Mouse (Mus musculus): Measurements from ENCODE around the gene Uvrag. TPM values are rescaled to one million over a fixed set of nuclear protein-coding genes. Genes with fewer than 3 reads are reported as not detected.

Gene Uvrag
- total RNA-seq, 2 experiments from 2014 or later, result 10.5 to 15.6 TPM

DNA sequence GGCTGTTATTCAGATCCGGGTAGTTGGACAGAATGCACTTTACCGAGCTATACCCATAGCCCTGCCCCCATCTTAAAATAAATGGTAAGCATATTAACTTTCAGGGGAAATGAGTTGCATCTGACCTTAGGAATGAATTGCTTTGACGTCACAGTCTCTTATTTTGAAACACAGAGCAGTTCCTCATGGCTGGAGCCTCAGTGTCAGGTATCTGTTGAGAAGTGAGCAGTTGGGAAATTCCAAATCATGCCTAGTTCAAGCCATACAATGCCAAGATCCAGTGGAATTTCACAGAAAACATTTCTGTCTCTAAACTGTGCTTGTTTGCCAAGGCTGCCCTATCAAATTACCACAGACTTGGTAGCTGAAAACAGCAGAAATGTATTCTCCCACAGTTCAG is 2.3 kb upstream of the Uvrag start:
- ATAC-seq (replicated peaks; ENCODE audit: low FRiP score, poor library complexity, severe bottlenecking), result no peak

DNA sequence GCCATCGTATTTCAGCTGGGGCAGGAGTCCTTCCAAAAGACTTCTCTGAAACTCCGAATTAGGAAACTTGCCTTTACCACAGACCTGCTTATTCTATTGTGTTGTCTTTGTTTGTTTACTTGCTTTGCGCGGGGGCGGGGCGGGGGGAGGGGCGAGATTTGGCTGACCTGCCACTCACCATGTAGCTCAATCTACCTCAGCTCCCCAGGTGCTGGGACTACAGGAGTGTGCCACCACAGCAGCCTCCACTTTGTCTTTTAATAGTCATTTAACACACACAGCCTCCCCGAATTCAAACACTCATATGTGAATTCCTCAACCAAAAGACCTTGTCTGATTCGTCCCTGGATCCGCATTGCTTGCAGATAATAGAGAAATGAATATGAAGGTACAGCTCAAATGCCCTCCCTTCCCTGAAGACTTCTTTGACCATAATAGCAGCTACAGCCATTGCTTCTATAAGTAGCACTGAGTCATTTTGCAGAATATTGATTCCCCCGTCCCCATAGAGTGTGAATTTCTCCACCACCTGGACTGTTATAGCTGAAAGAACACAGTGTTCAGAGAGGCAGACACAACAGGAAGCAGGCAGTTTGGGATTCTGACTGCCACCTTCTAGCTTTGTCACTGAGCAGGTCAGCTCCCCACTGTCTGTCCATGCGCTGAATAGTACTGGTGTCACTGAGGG is 1.1 kb upstream of the Uvrag start:
- no peak for ATAC-seq (replicated peaks; ENCODE audit: low FRiP score, poor library complexity, severe bottlenecking)

DNA sequence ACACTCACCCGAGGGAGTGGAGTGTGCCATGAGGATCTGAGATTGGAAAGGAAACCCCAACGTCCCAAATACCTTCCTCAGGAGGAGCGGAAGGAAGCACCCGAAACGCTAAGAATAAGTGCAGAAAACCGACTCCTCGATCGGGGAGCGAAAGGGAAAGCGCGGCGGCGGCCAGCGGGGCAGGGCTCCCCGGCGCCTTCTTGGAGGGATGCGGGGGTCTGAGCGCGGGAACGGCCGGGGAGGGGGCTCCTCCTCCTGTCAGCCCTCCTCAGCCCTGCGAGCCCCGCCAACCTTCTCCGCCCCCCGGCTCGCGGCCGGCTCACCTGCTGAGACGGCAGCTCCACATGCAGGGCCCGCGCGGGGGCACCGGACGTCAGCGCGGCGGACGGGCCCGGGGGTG is 430 bp downstream of the Uvrag start:
- no peak for ATAC-seq (replicated peaks; ENCODE audit: low FRiP score, poor library complexity, severe bottlenecking)

- no peak for ATAC-seq (replicated peaks; ENCODE audit: low FRiP score, poor library complexity, severe bottlenecking)
These were observed 975 bp downstream of the Uvrag start for GRCm38 (mm10) chr7:99139841-99140491.

- no peak for ATAC-seq (replicated peaks; ENCODE audit: low FRiP score, poor library complexity, severe bottlenecking)
These were observed 3.4 kb downstream of the Uvrag start for GRCm38 (mm10) chr7:99137541-99137940.

DNA sequence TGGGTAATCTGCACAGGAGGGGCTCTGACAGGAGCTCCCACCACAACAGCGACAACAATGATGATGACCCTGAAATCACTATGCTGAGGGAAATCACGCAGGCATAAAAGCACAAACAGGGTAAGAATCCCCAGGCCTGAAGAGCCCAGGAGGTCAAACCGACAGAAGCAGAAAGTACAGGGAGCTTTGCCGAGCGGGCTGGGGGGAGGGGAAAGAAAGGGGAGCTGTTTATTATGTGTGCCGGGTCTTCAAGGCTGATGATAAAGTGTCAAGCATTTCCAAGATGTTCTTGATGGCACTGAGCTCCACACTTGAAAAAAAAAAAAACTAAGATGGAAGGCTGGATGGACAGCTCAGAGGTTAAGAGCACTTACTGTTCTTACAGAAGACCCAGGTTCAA is 4.2 kb downstream of the Uvrag start:
- no peak for ATAC-seq (replicated peaks; ENCODE audit: low FRiP score, poor library complexity, severe bottlenecking)

DNA sequence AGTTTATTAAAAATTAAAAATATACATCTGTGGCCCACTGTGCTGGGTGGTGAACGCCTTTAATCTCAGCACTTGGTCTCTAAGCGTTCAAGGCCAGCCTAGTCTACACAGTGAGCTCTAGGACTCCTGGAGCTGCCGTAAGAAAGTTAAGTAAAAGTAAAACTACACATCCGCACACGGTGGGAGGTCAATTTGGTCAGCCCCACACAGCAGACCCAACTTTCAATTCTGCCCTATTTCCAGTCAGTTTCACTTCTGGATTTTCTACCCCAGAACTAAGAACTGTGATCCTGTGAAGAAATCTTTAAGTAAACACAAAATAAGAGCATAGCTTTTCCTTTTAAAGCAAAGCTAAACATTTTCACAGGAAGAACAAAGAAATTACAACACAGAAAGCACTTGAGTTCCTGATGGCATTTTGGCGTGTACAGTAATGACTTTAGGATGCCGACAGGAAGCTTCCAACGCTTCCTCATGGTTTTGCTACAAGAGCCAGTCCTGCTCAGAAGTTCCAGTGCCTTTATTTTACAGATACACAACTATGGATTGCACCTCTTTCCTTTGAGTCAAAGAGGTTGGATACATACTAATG is 7.0 kb downstream of the Uvrag start:
- no peak for ATAC-seq (replicated peaks; ENCODE audit: low FRiP score, poor library complexity, severe bottlenecking)

DNA sequence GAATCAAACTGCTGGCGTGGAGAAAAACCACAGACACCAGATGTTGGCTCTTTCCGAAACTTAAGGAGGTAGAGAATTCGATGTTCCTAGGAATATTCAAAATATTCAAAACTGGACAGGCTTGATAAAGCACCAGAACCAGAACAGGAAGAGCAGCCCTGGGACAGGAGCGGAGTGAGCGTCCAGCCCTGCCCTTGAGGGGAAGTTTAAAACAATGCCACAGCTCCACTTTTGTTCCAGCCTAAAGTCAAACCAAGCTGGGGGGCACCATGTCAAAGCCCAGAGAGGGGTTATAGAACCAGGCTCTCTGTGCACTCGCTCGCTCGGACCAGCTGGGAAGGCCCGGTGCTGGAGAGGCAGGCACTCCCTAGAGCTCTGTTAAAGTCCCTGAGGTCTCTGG is 8.3 kb downstream of the Uvrag start:
- ATAC-seq (replicated peaks; ENCODE audit: low FRiP score, poor library complexity, severe bottlenecking), result no peak

GRCm38 (mm10) chr7:99131819-99132353 is 9.1 kb downstream of the Uvrag start:
- ATAC-seq (replicated peaks; ENCODE audit: low FRiP score, poor library complexity, severe bottlenecking), result no peak

GRCm38 (mm10) chr7:99128965-99129364 is 12.0 kb downstream of the Uvrag start:
- no peak for ATAC-seq (replicated peaks; ENCODE audit: low FRiP score, poor library complexity, severe bottlenecking)

GRCm38 (mm10) chr7:99128020-99128950 is 12.7 kb downstream of the Uvrag start:
- ATAC-seq (replicated peaks; ENCODE audit: low FRiP score, poor library complexity, severe bottlenecking), result no peak

GRCm38 (mm10) chr7:99126057-99126456 is 14.9 kb downstream of the Uvrag start:
- ATAC-seq (replicated peaks; ENCODE audit: low FRiP score, poor library complexity, severe bottlenecking), result no peak

DNA sequence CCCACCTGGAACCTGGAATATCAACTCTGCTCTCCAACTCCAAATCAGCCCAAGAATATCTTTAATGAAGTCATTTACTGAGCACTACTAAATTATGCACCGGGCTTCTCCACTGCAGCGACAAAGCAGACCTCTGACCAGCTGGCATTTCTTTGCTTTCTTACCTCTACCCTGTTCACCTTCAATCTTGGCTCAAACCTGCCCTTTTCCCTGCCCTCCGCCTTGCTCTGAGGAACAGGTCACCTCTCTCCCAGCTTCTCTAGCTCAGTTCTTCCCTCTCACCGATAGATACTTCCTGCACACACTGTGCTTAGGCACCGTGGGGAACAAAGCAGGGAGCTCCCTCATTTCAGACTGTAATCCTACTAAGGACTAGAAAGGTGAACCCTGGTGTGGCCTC is 18.3 kb downstream of the Uvrag start:
- ATAC-seq (replicated peaks; ENCODE audit: low FRiP score, poor library complexity, severe bottlenecking), result no peak

GRCm38 (mm10) chr7:99120865-99121521 is 19.9 kb downstream of the Uvrag start:
- no peak for ATAC-seq (replicated peaks; ENCODE audit: low FRiP score, poor library complexity, severe bottlenecking)

- no peak for ATAC-seq (replicated peaks; ENCODE audit: low FRiP score, poor library complexity, severe bottlenecking)
These were observed 20.9 kb downstream of the Uvrag start for GRCm38 (mm10) chr7:99120082-99120481.

DNA sequence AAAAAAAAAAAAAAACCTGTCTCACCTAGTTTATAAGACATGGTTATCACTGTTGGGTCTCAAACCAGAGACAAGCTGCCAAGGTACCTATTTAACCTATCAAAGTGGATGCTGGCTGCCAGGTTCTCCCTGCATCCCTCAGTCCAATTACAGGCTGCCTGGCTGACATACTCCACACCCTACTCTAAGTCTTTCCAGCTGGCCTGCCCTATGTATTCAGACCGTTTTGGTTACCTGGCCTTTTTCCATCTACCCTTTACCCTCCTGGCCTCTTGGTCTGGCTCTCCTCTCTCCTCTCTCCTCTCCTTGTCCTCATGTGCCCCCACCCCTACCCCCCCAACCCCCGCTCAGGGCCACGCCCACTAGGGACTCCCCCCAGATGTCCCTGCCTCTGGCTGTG is 24.2 kb downstream of the Uvrag start:
- no peak for ATAC-seq (replicated peaks; ENCODE audit: low FRiP score, poor library complexity, severe bottlenecking)

- ATAC-seq (replicated peaks; ENCODE audit: low FRiP score, poor library complexity, severe bottlenecking), result no peak
These were observed 26.8 kb downstream of the Uvrag start for GRCm38 (mm10) chr7:99114006-99114726.

DNA sequence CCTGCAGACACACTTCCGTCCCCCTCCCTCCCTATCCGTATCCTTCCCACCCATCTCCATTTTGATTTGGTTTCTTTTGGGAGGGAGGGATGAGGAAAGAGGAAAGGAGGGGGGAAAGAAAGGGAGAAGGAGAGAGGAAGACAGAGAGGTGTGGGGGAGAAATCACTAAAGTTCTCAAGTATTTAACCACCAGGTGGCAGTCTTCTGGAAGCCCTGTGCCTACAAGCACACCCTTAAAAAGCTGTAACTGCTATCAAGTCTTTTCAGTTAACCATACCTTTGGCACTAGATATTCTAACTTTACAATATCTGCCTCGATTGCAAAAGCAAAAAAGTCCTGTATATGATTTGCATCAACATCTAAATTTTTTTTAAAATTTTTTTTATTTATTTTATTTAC is 33.4 kb downstream of the Uvrag start:
- no peak for ATAC-seq (replicated peaks; ENCODE audit: low FRiP score, poor library complexity, severe bottlenecking)

GRCm38 (mm10) chr7:99106714-99107270 is 34.1 kb downstream of the Uvrag start:
- no peak for ATAC-seq (replicated peaks; ENCODE audit: low FRiP score, poor library complexity, severe bottlenecking)

All from erythroid progenitor cell, adult 5-6 weeks (primary cell).